Mouse (Mus musculus) forebrain, postnatal 0 days (tissue): ENCODE measurements around the gene Dab1. TPM values are rescaled to one million over a fixed set of nuclear protein-coding genes. Genes with fewer than 3 reads are reported as not detected.

Experiments used
- ATAC-seq: fragments of 200-750 bp; cut with Nextera tagmentation; 2 replicates; pipeline ENCODE4 v1.8.0; 2017; ENCODE audit warnings: mild to moderate bottlenecking, moderate library complexity
- DNase-seq: peaks from one replicate; pipeline ENCODE4 v3.0.0-alpha.2; 2015
- H3K27ac ChIP-seq: fragments of 300-500 bp; sonication (generic); 2 replicates; pipeline ENCODE4 v1.5.1; 2014; ENCODE audit warnings: low read depth, mild to moderate bottlenecking, antibody characterized with exemption, low read length, moderate library complexity, mixed read lengths
- H3K27me3 ChIP-seq: fragments of 300-500 bp; sonication (generic); 2 replicates; pipeline ENCODE4 v1.6.1; 2014; ENCODE audit warnings: mild to moderate bottlenecking, low read length, mixed read lengths; ENCODE audit not compliant: insufficient read depth
- H3K36me3 ChIP-seq: fragments of 300-500 bp; sonication (generic); 2 replicates; pipeline ENCODE4 v1.6.1; 2014; ENCODE audit warnings: mild to moderate bottlenecking, moderate library complexity; ENCODE audit not compliant: insufficient read depth
- H3K4me1 ChIP-seq: fragments of 300-500 bp; sonication (generic); 2 replicates; pipeline ENCODE4 v1.6.1; 2014; ENCODE audit warnings: antibody characterized with exemption; ENCODE audit not compliant: insufficient read depth
- H3K4me2 ChIP-seq: fragments of 300-500 bp; sonication (generic); 2 replicates; pipeline ENCODE4 v1.6.1; 2014; ENCODE audit warnings: low read depth, mild to moderate bottlenecking, moderate library complexity
- H3K4me3 ChIP-seq: fragments of 300-500 bp; sonication (generic); 2 replicates; pipeline ENCODE4 v1.5.1; 2014; ENCODE audit warnings: low read depth, low read length, mixed read lengths
- H3K9ac ChIP-seq: fragments of 300-500 bp; sonication (generic); 2 replicates; pipeline ENCODE4 v1.6.1; 2014; ENCODE audit warnings: mild to moderate bottlenecking
- H3K9me3 ChIP-seq: fragments of 300-500 bp; sonication (generic); 2 replicates; pipeline ENCODE4 v1.6.1; 2016; ENCODE audit warnings: low read length
- CTCF ChIP-seq: sonication (generic); IDR thresholded peaks from 2 replicates; pipeline ENCODE4 v1.5.1; 2016; ENCODE audit warnings: antibody characterized with exemption, control low read depth, low read depth
- WGBS: fragments of 180-500 bp; shearing (Covaris S2); extraction: QIAGEN DNeasy Blood & Tissue Kit; methylation state at CpG from one replicate; pipeline ENCODE4 v1.1.7; 2014; 5-methylcytosine and 5-hydroxymethylcytosine counted together
- polyA plus RNA-seq: library from polyadenylated mRNA; unstranded; fragments of >200 nt; fragmentation: Nextera tagmentation; extraction: Ambion mirVana; gene quantifications from 2 replicates; pipeline ENCODE4 v1.2.1, GENCODE M21; 2015
- total RNA-seq: library from RNA; depleted of rRNA; stranded (reverse); fragments of >200 nt; gene quantifications from 2 replicates; pipeline ENCODE4 v1.2.3, GENCODE M21; 2014

Dab1 gene
- total and polyA plus RNA-seq, 2 experiments from 2014 or later: 64.8 to 141 TPM

GRCm38 (mm10) chr4:104331896-104332295, 712.7 kb downstream of the Dab1 start:
- WGBS: 24% methylated on average over 6 of the region's 6 CpGs
- no peaks in the 10 kb centered on the region for H3K4me1 ChIP-seq
- ATAC-seq: no peak
- H3K4me2 ChIP-seq: no peak overlapping the region
- no peak overlapping the region for H3K9ac ChIP-seq
- no peaks in the 10 kb centered on the region for H3K27me3 ChIP-seq
- H3K9me3 ChIP-seq: no peaks in the 10 kb centered on the region
- no peaks in the 10 kb centered on the region for H3K36me3 ChIP-seq
- DNase-seq: peak; percentile 19
- TF ChIP-seq CTCF: no peak
- H3K27ac ChIP-seq: no peak overlapping the region
- no peak overlapping the region for H3K4me3 ChIP-seq

- H3K27ac ChIP-seq: no peak overlapping the region
- no peak overlapping the region for H3K9ac ChIP-seq
- no peak overlapping the region for H3K4me3 ChIP-seq
- H3K4me1 ChIP-seq: no peaks in the 10 kb centered on the region
- H3K9me3 ChIP-seq: no peaks in the 10 kb centered on the region
- no peaks in the 10 kb centered on the region for H3K36me3 ChIP-seq
- H3K27me3 ChIP-seq: no peaks in the 10 kb centered on the region
- no peak for TF ChIP-seq CTCF
- DNase-seq (no peak), ATAC-seq (no peak)
- 18% methylated on average over 3 of the region's 3 CpGs for WGBS
- H3K4me2 ChIP-seq: no peak overlapping the region
Observed at GRCm38 (mm10) chr4:104332399-104332798, 713.2 kb downstream of the Dab1 start.

GRCm38 (mm10) chr4:104337279-104337678, 718.1 kb downstream of the Dab1 start:
- no peaks in the 10 kb centered on the region for H3K36me3 ChIP-seq
- H3K9me3 ChIP-seq: 0 out of 2 replicates have a peak, but pooled peaks cover 4% of the 10 kb centered on the region
- no peak for TF ChIP-seq CTCF
- no peak overlapping the region for H3K9ac ChIP-seq
- H3K27me3 ChIP-seq: no peaks in the 10 kb centered on the region
- H3K4me1 ChIP-seq: no peaks in the 10 kb centered on the region
- no peak overlapping the region for H3K4me3 ChIP-seq
- H3K4me2 ChIP-seq: no peak overlapping the region
- ATAC-seq: no peak
- DNase-seq: no peak
- WGBS: 58% methylated on average over 10 of the region's 10 CpGs
- no peak overlapping the region for H3K27ac ChIP-seq

- Histone ChIP-seq H3K4me3 (no peak overlapping the region), H3K36me3 (no peaks in the 10 kb centered on the region), H3K9ac (no peak overlapping the region), H3K27ac (no peak overlapping the region), H3K4me2 (no peak overlapping the region), H3K4me1 (no peaks in the 10 kb centered on the region), H3K9me3 (0 out of 2 replicates have a peak, but pooled peaks cover 4% of the 10 kb centered on the region), H3K27me3 (no peaks in the 10 kb centered on the region)
- no peak for DNase-seq
- no peak for ATAC-seq
- WGBS: 88% methylated on average over 2 of the region's 2 CpGs
- no peak for TF ChIP-seq CTCF
Observed at GRCm38 (mm10) chr4:104338382-104338781, 719.2 kb downstream of the Dab1 start.

- H3K27me3 ChIP-seq: no peaks in the 10 kb centered on the region
- H3K27ac ChIP-seq: no peak overlapping the region
- ATAC-seq (no peak), DNase-seq (no peak)
- no peak overlapping the region for H3K4me3 ChIP-seq
- no peaks in the 10 kb centered on the region for H3K36me3 ChIP-seq
- no peak overlapping the region for H3K9ac ChIP-seq
- TF ChIP-seq CTCF: no peak
- no peaks in the 10 kb centered on the region for H3K9me3 ChIP-seq
- no peak overlapping the region for H3K4me2 ChIP-seq
- WGBS: 56% methylated on average over 1 of the region's 1 CpGs
- no peaks in the 10 kb centered on the region for H3K4me1 ChIP-seq
Observed at GRCm38 (mm10) chr4:104361345-104361744, 742.2 kb downstream of the Dab1 start.

- no peaks in the 10 kb centered on the region for H3K36me3 ChIP-seq
- H3K9ac ChIP-seq: peak overlapping the region; percentile 85; the same call in 1 of the 2 replicates
- DNase-seq: no peak
- H3K27me3 ChIP-seq: no peaks in the 10 kb centered on the region
- H3K4me1 ChIP-seq: no peaks in the 10 kb centered on the region
- ATAC-seq: no peak
- peak overlapping the region; percentile 74 for H3K4me3 ChIP-seq
- WGBS: 15% methylated on average over 8 of the region's 8 CpGs
- peak overlapping the region; percentile 92 for H3K27ac ChIP-seq
- no peaks in the 10 kb centered on the region for H3K9me3 ChIP-seq
- H3K4me2 ChIP-seq: peak overlapping the region; percentile 78
- TF ChIP-seq CTCF: no peak
Observed at GRCm38 (mm10) chr4:104366491-104366890, 747.3 kb downstream of the Dab1 start.

GRCm38 (mm10) chr4:104366894-104367740, 748.0 kb downstream of the Dab1 start:
- Histone ChIP-seq H3K4me3 (peak overlapping the region; percentile 74), H3K9me3 (no peaks in the 10 kb centered on the region), H3K36me3 (no peaks in the 10 kb centered on the region), H3K27ac (peak overlapping the region; percentile 92), H3K4me2 (peak overlapping the region; percentile 78), H3K27me3 (no peaks in the 10 kb centered on the region), H3K4me1 (no peaks in the 10 kb centered on the region), H3K9ac (peak overlapping the region; percentile 85)
- WGBS: 3% methylated on average over 77 of the region's 94 CpGs
- TF ChIP-seq CTCF: peak; percentile 38
- ATAC-seq (peak; percentile 87), DNase-seq (peak; percentile 86)
